In genomic region chr2:131055631-131056030, GRCm38 (mm10) we compare ENCODE assay signal across 8 mouse cellular contexts. TPM values are rescaled to one million over a fixed set of nuclear protein-coding genes. Genes with fewer than 3 reads are reported as not detected.
A peak's percentile ranks its signal among the peaks of the same experiment; 100 is the strongest.
DNase-seq lines count a peak whose midpoint lies in the region; ATAC-seq lines count a peak whose summit lies in the region.

No protein-coding gene starts in this region.

- peak overlapping the region; percentile 3 for H3K4me3 ChIP-seq in embryonic facial prominence, embryonic 13.5 days
- peak overlapping the region; percentile 30; the same call in 1 of the 2 replicates for H3K4me3 ChIP-seq in hindbrain, embryonic 12.5 days
- H3K4me3 ChIP-seq in limb, embryonic 13.5 days = 0 out of 2 replicates have a peak overlapping the region, but pooled peaks have one; percentile 0
- no peak overlapping the region for H3K4me3 ChIP-seq in midbrain, embryonic 14.5 days (replicated peaks; ENCODE audit: low read depth, low read length)

- DNase-seq in frontal cortex, postnatal 25 days (ENCODE audit: low spot score in 2 of 2) = no peak
- DNase-seq in MN1 (ENCODE audit: low spot score) = peak; percentile 45
- peak; percentile 62 for DNase-seq in midbrain, embryonic 14.5 days
- peak; percentile 51 for DNase-seq in testis, postnatal 14 days (ENCODE audit: low spot score)

- H3K27ac ChIP-seq in embryonic facial prominence, embryonic 13.5 days = no peak overlapping the region
- H3K27ac ChIP-seq in hindbrain, embryonic 12.5 days = no peak overlapping the region
- no peak overlapping the region for H3K27ac ChIP-seq in limb, embryonic 13.5 days
- no peak overlapping the region for H3K27ac ChIP-seq in midbrain, embryonic 14.5 days (replicated peaks; ENCODE audit: low read depth, low read length)

- peak; percentile 18; the same call in 1 of the 2 replicates for ATAC-seq in frontal cortex, adult (ENCODE audit: low TSS enrichment)
- ATAC-seq in embryonic facial prominence, embryonic 13.5 days (ENCODE audit: insufficient number of reproducible peaks, insufficient read depth, low FRiP score, low TSS enrichment, low read depth) = no peak
- ATAC-seq in hindbrain, embryonic 12.5 days (ENCODE audit: low FRiP score) = no peak
- no peak for ATAC-seq in limb, embryonic 13.5 days (ENCODE audit: low FRiP score, low read depth)
- no peak for ATAC-seq in midbrain, embryonic 14.5 days (ENCODE audit: low FRiP score, low TSS enrichment)

- no peak overlapping the region for H3K9ac ChIP-seq in embryonic facial prominence, embryonic 13.5 days
- no peak overlapping the region for H3K9ac ChIP-seq in hindbrain, embryonic 12.5 days
- 0 out of 2 replicates have a peak overlapping the region, but pooled peaks have one; percentile 19 for H3K9ac ChIP-seq in limb, embryonic 13.5 days
- H3K9ac ChIP-seq in midbrain, embryonic 14.5 days (replicated peaks; ENCODE audit: low read length) = no peak overlapping the region

- WGBS in embryonic facial prominence, embryonic 13.5 days = 5% methylated on average over 10 of the region's 10 CpGs
- 4% methylated on average over 10 of the region's 10 CpGs for WGBS in hindbrain, embryonic 12.5 days
- 4% methylated on average over 10 of the region's 10 CpGs for WGBS in limb, embryonic 13.5 days
- 5% methylated on average over 10 of the region's 10 CpGs for WGBS in midbrain, embryonic 14.5 days

- H3K36me3 ChIP-seq in embryonic facial prominence, embryonic 13.5 days = no peaks in the 10 kb centered on the region
- no peaks in the 10 kb centered on the region for H3K36me3 ChIP-seq in hindbrain, embryonic 12.5 days
- no peaks in the 10 kb centered on the region for H3K36me3 ChIP-seq in limb, embryonic 13.5 days
- no peaks in the 10 kb centered on the region for H3K36me3 ChIP-seq in midbrain, embryonic 14.5 days (ENCODE audit: control insufficient read depth, insufficient read depth, low read length)

- peaks cover 64% of the 10 kb centered on the region for H3K27me3 ChIP-seq in embryonic facial prominence, embryonic 13.5 days
- H3K27me3 ChIP-seq in hindbrain, embryonic 12.5 days = peaks cover 63% of the 10 kb centered on the region
- peaks cover 66% of the 10 kb centered on the region for H3K27me3 ChIP-seq in limb, embryonic 13.5 days
- H3K27me3 ChIP-seq in midbrain, embryonic 14.5 days (ENCODE audit: control insufficient read depth, insufficient read depth, low read length) = peaks cover 43% of the 10 kb centered on the region

- peak overlapping the region; percentile 22 for H3K4me2 ChIP-seq in embryonic facial prominence, embryonic 13.5 days
- no peak overlapping the region for H3K4me2 ChIP-seq in hindbrain, embryonic 12.5 days (replicated peaks)
- peak overlapping the region; percentile 39 for H3K4me2 ChIP-seq in limb, embryonic 13.5 days (replicated peaks)
- peak overlapping the region; percentile 8; the same call in 1 of the 2 replicates for H3K4me2 ChIP-seq in midbrain, embryonic 14.5 days (ENCODE audit: low read length)

- peaks cover 46% of the 10 kb centered on the region for H3K4me1 ChIP-seq in embryonic facial prominence, embryonic 13.5 days
- H3K4me1 ChIP-seq in hindbrain, embryonic 12.5 days = peaks cover 28% of the 10 kb centered on the region
- peaks cover 55% of the 10 kb centered on the region for H3K4me1 ChIP-seq in limb, embryonic 13.5 days
- peaks cover 7% of the 10 kb centered on the region; the same call in 1 of the 2 replicates for H3K4me1 ChIP-seq in midbrain, embryonic 14.5 days (ENCODE audit: control insufficient read depth, insufficient read depth, low read length)

- H3K9me3 ChIP-seq in embryonic facial prominence, embryonic 13.5 days = no peaks in the 10 kb centered on the region
- no peaks in the 10 kb centered on the region for H3K9me3 ChIP-seq in hindbrain, embryonic 12.5 days (replicated peaks)
- no peaks in the 10 kb centered on the region for H3K9me3 ChIP-seq in limb, embryonic 13.5 days
- H3K9me3 ChIP-seq in midbrain, embryonic 14.5 days (ENCODE audit: control insufficient read depth, low read length) = no peaks in the 10 kb centered on the region

RNA-seq across cellular contexts. Expression of gene Adam33, which starts 8.0 kb away (rescaled TPM):
- polyA plus RNA-seq in embryonic facial prominence, embryonic 13.5 days (2015; fragmentation: Nextera tagmentation; extraction: Ambion mirVana) = 30.0 and 31.9 TPM in 2 replicates
- 2.3 and 4.3 TPM in 2 replicates for polyA plus RNA-seq in hindbrain, embryonic 12.5 days (2016; fragmentation: Nextera tagmentation; extraction: Ambion mirVana)
- polyA plus RNA-seq in limb, embryonic 13.5 days (2015; fragmentation: Nextera tagmentation; extraction: Ambion mirVana) = 26.5 and 28.5 TPM in 2 replicates
- polyA plus RNA-seq in midbrain, embryonic 14.5 days (2014; fragmentation: Nextera tagmentation; extraction: Ambion mirVana) = 0.36 and 0.58 TPM in 2 replicates

RNA-seq across cellular contexts. Expression of gene Gfra4, which starts 12.7 kb away (rescaled TPM):
- polyA plus RNA-seq in embryonic facial prominence, embryonic 13.5 days (2015; fragmentation: Nextera tagmentation; extraction: Ambion mirVana) = 35.4 and 42.7 TPM in 2 replicates
- polyA plus RNA-seq in hindbrain, embryonic 12.5 days (2016; fragmentation: Nextera tagmentation; extraction: Ambion mirVana) = 10.8 and 14.9 TPM in 2 replicates
- 27.4 and 29.2 TPM in 2 replicates for polyA plus RNA-seq in limb, embryonic 13.5 days (2015; fragmentation: Nextera tagmentation; extraction: Ambion mirVana)
- polyA plus RNA-seq in midbrain, embryonic 14.5 days (2014; fragmentation: Nextera tagmentation; extraction: Ambion mirVana) = 37.8 and 41.7 TPM in 2 replicates

RNA-seq across cellular contexts. Expression of gene Siglec1, which starts 30.9 kb away (rescaled TPM):
- polyA plus RNA-seq in embryonic facial prominence, embryonic 13.5 days (2015; fragmentation: Nextera tagmentation; extraction: Ambion mirVana) = 0.07 and 0.18 TPM in 2 replicates
- 0.08 and 0.20 TPM in 2 replicates for polyA plus RNA-seq in hindbrain, embryonic 12.5 days (2016; fragmentation: Nextera tagmentation; extraction: Ambion mirVana)
- polyA plus RNA-seq in limb, embryonic 13.5 days (2015; fragmentation: Nextera tagmentation; extraction: Ambion mirVana) = 0.17 and 0.19 TPM in 2 replicates
- polyA plus RNA-seq in midbrain, embryonic 14.5 days (2014; fragmentation: Nextera tagmentation; extraction: Ambion mirVana) = 0.51 TPM in 1 of 2 replicates, not detected in the other

Comparison
In these comparisons a context has a peak if more than half of its experiments do, and no peak if none do; other contexts are left out.
1. DNase-seq: peak in MN1 (single experiment), midbrain, embryonic 14.5 days (single experiment) and testis, postnatal 14 days (single experiment); none in frontal cortex, postnatal 25 days (0 of 2).